Mouse (Mus musculus) neural tube, embryonic 12.5 days (tissue): ENCODE measurements around the gene Zfp706. TPM values are rescaled to one million over a fixed set of nuclear protein-coding genes. Genes with fewer than 3 reads are reported as not detected.
"Not testable (repeated sequence)": the region's sequence is repeated elsewhere in the genome, so short reads cannot be mapped to it uniquely, and the experiment has no call there.

Source experiments
- ATAC-seq: fragments of 200-750 bp; cut with Nextera tagmentation; 2 replicates; pipeline ENCODE4 v1.8.0; 2017; ENCODE audit warnings: low read depth, mild to moderate bottlenecking, moderate TSS enrichment, moderate library complexity; ENCODE audit not compliant: low FRiP score
- H3K27ac ChIP-seq: fragments of 300-500 bp; sonication (generic); 2 replicates; pipeline ENCODE4 v1.5.1; 2016
- H3K27me3 ChIP-seq: fragments of 300-500 bp; sonication (generic); replicated peaks from 2 replicates; pipeline ENCODE4 v1.6.1; 2016; ENCODE audit warnings: mild to moderate bottlenecking
- H3K36me3 ChIP-seq: fragments of 300-500 bp; sonication (generic); 2 replicates; pipeline ENCODE4 v1.6.1; 2016; ENCODE audit warnings: mild to moderate bottlenecking
- H3K4me1 ChIP-seq: fragments of 300-500 bp; sonication (generic); 2 replicates; pipeline ENCODE4 v1.6.1; 2016
- H3K4me2 ChIP-seq: fragments of 300-500 bp; sonication (generic); replicated peaks from 2 replicates; pipeline ENCODE4 v1.6.1; 2016; ENCODE audit warnings: mild to moderate bottlenecking
- H3K4me3 ChIP-seq: fragments of 300-500 bp; sonication (generic); 2 replicates; pipeline ENCODE4 v1.5.1; 2016
- H3K9ac ChIP-seq: fragments of 300-500 bp; sonication (generic); 2 replicates; pipeline ENCODE4 v1.6.1; 2016; ENCODE audit warnings: mild to moderate bottlenecking
- H3K9me3 ChIP-seq: fragments of 300-500 bp; sonication (generic); 2 replicates; pipeline ENCODE4 v1.6.1; 2016; ENCODE audit warnings: mild to moderate bottlenecking
- WGBS: fragments of 180-500 bp; shearing (Covaris S2); methylation state at CpG from one replicate; pipeline ENCODE4 v1.1.7; 2016; 5-methylcytosine and 5-hydroxymethylcytosine counted together
- polyA plus RNA-seq: library from polyadenylated mRNA; unstranded; fragments of >200 nt; fragmentation: Nextera tagmentation; extraction: Ambion mirVana; gene quantifications from 2 replicates; pipeline ENCODE4 v1.2.1, GENCODE M21; 2016

The Zfp706 gene
- polyA plus RNA-seq, 1 experiment from 2014 or later, result 432 TPM

GRCm38 (mm10) chr15:37007959-37008419 is 416 bp upstream of the Zfp706 start:
- Histone ChIP-seq H3K27ac (peak overlapping the region; percentile 88), H3K9me3 (no peaks in the 10 kb centered on the region), H3K4me1 (peaks cover 21% of the 10 kb centered on the region), H3K4me2 (peak overlapping the region; percentile 69), H3K36me3 (peaks cover 2% of the 10 kb centered on the region), H3K27me3 (no peaks in the 10 kb centered on the region), H3K9ac (peak overlapping the region; percentile 92), H3K4me3 (peak overlapping the region; percentile 93)
- ATAC-seq, result no peak; the same call in 1 of the 2 replicates
- 28% methylated on average over 8 of the region's 8 CpGs for WGBS

DNA sequence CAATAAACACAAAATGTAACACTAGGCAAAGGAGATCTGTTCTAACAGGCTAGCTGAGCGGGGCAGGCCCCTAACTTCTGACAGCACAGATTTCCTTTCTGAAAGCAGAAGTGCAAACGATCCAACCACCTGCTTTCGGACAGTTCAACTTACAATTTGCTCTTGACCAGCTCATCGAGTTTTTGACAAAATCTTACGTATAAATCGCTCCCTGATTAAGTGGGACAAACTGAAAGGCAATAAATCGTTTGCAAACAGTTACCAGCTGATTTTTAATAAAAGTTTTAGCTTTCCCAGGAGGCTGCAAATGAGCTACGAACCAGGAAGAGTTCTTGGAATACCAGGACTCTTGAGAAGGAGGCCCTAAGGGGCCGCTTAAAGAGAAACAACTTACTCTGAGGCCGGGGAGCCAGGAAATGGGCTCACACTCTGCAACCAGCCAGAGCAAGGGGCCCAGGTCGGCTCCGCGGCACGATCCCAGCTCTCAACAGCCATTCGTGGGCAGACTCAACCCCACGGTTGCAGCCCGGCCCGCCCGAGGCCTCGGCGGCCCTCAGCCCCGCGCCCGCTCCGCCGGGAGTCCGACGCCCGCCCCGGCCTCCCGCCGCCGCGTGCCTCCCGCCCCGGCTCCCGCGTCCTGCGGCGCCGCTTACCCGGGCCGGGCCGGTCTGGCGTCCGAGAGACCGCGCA is 953 bp downstream of the Zfp706 start:
- H3K9ac ChIP-seq, result peak overlapping the region; percentile 96
- H3K4me1 ChIP-seq, result peaks cover 21% of the 10 kb centered on the region
- H3K36me3 ChIP-seq, result peaks cover 13% of the 10 kb centered on the region
- peak overlapping the region; percentile 73 for H3K4me2 ChIP-seq
- peak; percentile 66 for ATAC-seq
- H3K27ac ChIP-seq, result peak overlapping the region; percentile 94
- no peaks in the 10 kb centered on the region for H3K27me3 ChIP-seq
- no peaks in the 10 kb centered on the region for H3K9me3 ChIP-seq
- under 1% methylated on average over 46 of the region's 48 CpGs for WGBS
- H3K4me3 ChIP-seq, result peak overlapping the region; percentile 93

GRCm38 (mm10) chr15:37005793-37006474 is 1.6 kb downstream of the Zfp706 start:
- Histone ChIP-seq H3K4me2 (peak overlapping the region; percentile 73), H3K27me3 (no peaks in the 10 kb centered on the region), H3K36me3 (peaks cover 14% of the 10 kb centered on the region), H3K4me1 (peaks cover 21% of the 10 kb centered on the region), H3K4me3 (peak overlapping the region; percentile 93), H3K9ac (peak overlapping the region; percentile 96), H3K9me3 (no peaks in the 10 kb centered on the region), H3K27ac (no peak overlapping the region)
- 42% methylated on average over 7 of the region's 7 CpGs for WGBS
- no peak for ATAC-seq

GRCm38 (mm10) chr15:37004858-37005257 is 2.7 kb downstream of the Zfp706 start:
- no peak for ATAC-seq
- Histone ChIP-seq H3K4me3 (no peak overlapping the region), H3K27me3 (no peaks in the 10 kb centered on the region), H3K4me2 (peak overlapping the region; percentile 73; the same call in 1 of the 2 replicates), H3K9me3 (no peaks in the 10 kb centered on the region), H3K9ac (no peak overlapping the region), H3K27ac (no peak overlapping the region), H3K36me3 (peaks cover 23% of the 10 kb centered on the region), H3K4me1 (peaks cover 21% of the 10 kb centered on the region)
- 75% methylated on average over 5 of the region's 5 CpGs for WGBS

DNA sequence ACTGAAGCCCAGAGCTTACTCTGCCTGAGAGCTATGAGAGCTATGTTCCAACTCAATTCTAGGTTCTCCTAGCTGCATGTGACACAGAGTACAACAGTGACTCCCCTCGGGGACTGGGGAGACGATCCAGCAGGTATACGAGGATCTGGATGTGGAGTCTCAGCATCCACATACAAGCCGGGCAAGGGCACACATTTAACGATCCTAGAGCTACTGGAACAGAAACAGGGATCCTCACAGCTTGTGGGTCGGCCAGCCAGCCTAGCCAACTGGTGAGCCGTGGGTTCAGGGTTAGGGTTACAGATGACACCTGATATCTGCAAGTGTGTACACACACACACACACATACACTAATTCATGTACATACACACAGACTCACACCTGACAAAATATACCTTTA is 5.3 kb downstream of the Zfp706 start:
- Histone ChIP-seq H3K36me3 (peaks cover 49% of the 10 kb centered on the region), H3K4me2 (no peak overlapping the region)
- 95% methylated on average over 7 of the region's 7 CpGs for WGBS

GRCm38 (mm10) chr15:36999602-37000001 is 8.0 kb downstream of the Zfp706 start:
- not testable (repeated sequence) for H3K27ac ChIP-seq, H3K9me3 ChIP-seq, H3K9ac ChIP-seq, H3K4me3 ChIP-seq, ATAC-seq, H3K4me2 ChIP-seq, H3K4me1 ChIP-seq, H3K27me3 ChIP-seq
- peaks cover 54% of the 10 kb centered on the region for H3K36me3 ChIP-seq
- 91% methylated on average over 7 of the region's 7 CpGs for WGBS

More for the DNA sequence above, 5.3 kb downstream of the Zfp706 start:
- no peak overlapping the region for H3K4me3 ChIP-seq
- no peak overlapping the region for H3K27ac ChIP-seq
- H3K4me1 ChIP-seq, result peaks cover 19% of the 10 kb centered on the region
- H3K27me3 ChIP-seq, result no peaks in the 10 kb centered on the region
- no peak overlapping the region for H3K9ac ChIP-seq
- no peaks in the 10 kb centered on the region for H3K9me3 ChIP-seq
- ATAC-seq, result no peak

GRCm38 (mm10) chr15:36995166-36995565 is 12.4 kb downstream of the Zfp706 start:
- Histone ChIP-seq H3K9me3 (no peaks in the 10 kb centered on the region), H3K27me3 (no peaks in the 10 kb centered on the region), H3K4me1 (peaks cover 4% of the 10 kb centered on the region; the same call in 1 of the 2 replicates), H3K4me2 (no peak overlapping the region), H3K27ac (no peak overlapping the region), H3K4me3 (no peak overlapping the region), H3K9ac (no peak overlapping the region), H3K36me3 (peaks cover 33% of the 10 kb centered on the region)
- WGBS, result 94% methylated on average over 4 of the region's 4 CpGs
- ATAC-seq, result no peak

GRCm38 (mm10) chr15:36994665-36995064 is 12.9 kb downstream of the Zfp706 start:
- Histone ChIP-seq H3K4me1 (peaks cover 4% of the 10 kb centered on the region; the same call in 1 of the 2 replicates), H3K27ac (no peak overlapping the region), H3K9ac (no peak overlapping the region), H3K27me3 (no peaks in the 10 kb centered on the region), H3K9me3 (no peaks in the 10 kb centered on the region), H3K36me3 (peaks cover 29% of the 10 kb centered on the region), H3K4me2 (no peak overlapping the region), H3K4me3 (no peak overlapping the region)
- WGBS, result 71% methylated on average over 1 of the region's 1 CpGs
- ATAC-seq, result no peak

DNA sequence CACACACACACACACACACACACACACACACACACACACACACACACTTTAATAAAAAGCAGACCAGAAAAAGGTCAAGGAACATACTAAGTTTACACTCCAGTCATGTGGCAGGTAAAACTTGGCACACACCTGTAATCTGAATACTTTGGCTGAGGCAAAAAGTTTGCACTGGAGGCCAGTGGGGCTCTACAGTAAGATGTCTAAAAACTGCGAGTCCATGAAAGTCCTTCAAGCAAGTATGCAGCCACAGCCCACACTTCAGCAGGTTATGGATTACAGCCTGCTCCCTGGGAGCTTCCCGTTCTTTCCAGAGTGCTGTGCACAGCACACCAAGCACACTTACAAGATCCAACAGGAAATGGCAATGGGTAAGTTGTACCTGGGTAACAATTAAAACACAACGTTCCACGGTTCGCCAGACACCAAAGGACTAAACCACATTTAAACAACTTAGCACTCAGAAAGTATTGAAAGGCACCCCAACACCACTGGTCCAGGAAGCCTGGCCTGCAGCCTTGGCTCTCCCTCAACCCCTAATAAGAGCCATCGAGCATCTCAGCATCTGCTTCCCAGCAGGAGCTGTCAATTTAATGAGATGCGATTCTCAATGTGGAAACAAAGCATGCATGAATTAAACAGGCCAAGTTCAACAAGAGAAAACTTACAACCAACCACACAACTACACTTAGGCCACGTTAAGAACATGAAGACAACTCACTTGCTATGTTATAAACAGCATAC is 14.0 kb downstream of the Zfp706 start:
- Histone ChIP-seq H3K9ac (no peak overlapping the region), H3K4me2 (no peak overlapping the region), H3K27me3 (no peaks in the 10 kb centered on the region), H3K27ac (no peak overlapping the region), H3K36me3 (peaks cover 19% of the 10 kb centered on the region), H3K4me3 (no peak overlapping the region), H3K4me1 (peaks cover 4% of the 10 kb centered on the region; the same call in 1 of the 2 replicates), H3K9me3 (no peaks in the 10 kb centered on the region)
- ATAC-seq, result no peak
- WGBS, result 68% methylated on average over 8 of the region's 8 CpGs

GRCm38 (mm10) chr15:36991353-36991752 is 16.2 kb downstream of the Zfp706 start:
- no peak for ATAC-seq
- Histone ChIP-seq H3K4me1 (peaks cover 9% of the 10 kb centered on the region; the same call in 1 of the 2 replicates), H3K9ac (no peak overlapping the region), H3K4me3 (no peak overlapping the region), H3K36me3 (peaks cover 3% of the 10 kb centered on the region; the same call in 1 of the 2 replicates), H3K27ac (no peak overlapping the region), H3K27me3 (no peaks in the 10 kb centered on the region), H3K9me3 (no peaks in the 10 kb centered on the region), H3K4me2 (no peak overlapping the region)
- WGBS, result 40% methylated on average over 6 of the region's 6 CpGs

DNA sequence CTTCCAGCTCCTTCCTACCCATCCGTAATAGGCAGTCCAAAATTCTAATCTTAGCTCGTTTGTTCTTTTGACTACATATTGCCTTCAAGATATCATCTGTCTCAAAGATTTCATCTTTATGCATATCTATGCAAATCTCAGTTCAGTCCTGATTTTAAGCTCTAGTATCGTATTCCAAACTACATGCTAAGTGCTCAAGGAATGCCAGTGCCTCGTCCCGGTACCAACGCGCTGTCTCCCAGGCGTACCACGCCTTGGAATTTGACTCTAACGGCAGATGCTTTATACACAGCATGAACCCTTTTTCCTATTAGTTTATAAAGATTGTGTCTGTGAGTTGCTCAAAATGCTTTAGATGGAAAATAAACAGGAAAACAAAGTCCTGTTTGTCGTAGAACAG is 17.7 kb downstream of the Zfp706 start:
- Histone ChIP-seq H3K27me3 (no peaks in the 10 kb centered on the region), H3K9me3 (no peaks in the 10 kb centered on the region), H3K27ac (no peak overlapping the region), H3K4me3 (no peak overlapping the region), H3K9ac (no peak overlapping the region), H3K4me2 (no peak overlapping the region), H3K4me1 (peaks cover 20% of the 10 kb centered on the region), H3K36me3 (no peaks in the 10 kb centered on the region)
- no peak for ATAC-seq
- WGBS, result 92% methylated on average over 11 of the region's 11 CpGs

GRCm38 (mm10) chr15:36988718-36989115 is 18.9 kb downstream of the Zfp706 start:
- peaks cover 22% of the 10 kb centered on the region for H3K4me1 ChIP-seq
- WGBS, result 91% methylated on average over 2 of the region's 2 CpGs
- H3K9me3 ChIP-seq, result no peaks in the 10 kb centered on the region
- ATAC-seq, result no peak
- no peak overlapping the region for H3K27ac ChIP-seq
- H3K27me3 ChIP-seq, result no peaks in the 10 kb centered on the region
- no peak overlapping the region for H3K9ac ChIP-seq
- H3K4me3 ChIP-seq, result no peak overlapping the region
- H3K4me2 ChIP-seq, result no peak overlapping the region
- no peaks in the 10 kb centered on the region for H3K36me3 ChIP-seq
